Mouse (Mus musculus) heart, postnatal 0 days (tissue): Measurements from ENCODE around the gene Ccpg1. TPM values are rescaled to one million over a fixed set of nuclear protein-coding genes. Genes with fewer than 3 reads are reported as not detected.

ENCODE experiments used
- ATAC-seq: fragments of 200-750 bp; cut with Nextera tagmentation; 2 replicates; pipeline ENCODE4 v1.8.0; 2017; ENCODE audit warnings: low read depth, moderate number of reproducible peaks, moderate library complexity; ENCODE audit not compliant: insufficient read depth
- DNase-seq: peaks from one replicate; pipeline ENCODE4 v3.0.0-alpha.2; 2016; ENCODE audit warnings: low spot score
- H3K27ac ChIP-seq: fragments of 300-500 bp; sonication (generic); 2 replicates; pipeline ENCODE4 v1.5.1; 2014; ENCODE audit warnings: low read depth, mild to moderate bottlenecking
- H3K27me3 ChIP-seq: fragments of 300-500 bp; sonication (generic); 2 replicates; pipeline ENCODE4 v1.6.1; 2014; ENCODE audit warnings: low read length, mixed read lengths; ENCODE audit not compliant: control insufficient read depth, insufficient read depth
- H3K36me3 ChIP-seq: fragments of 300-500 bp; sonication (generic); replicated peaks from 2 replicates; pipeline ENCODE4 v1.6.1; 2014; ENCODE audit warnings: low read length, mixed read lengths; ENCODE audit not compliant: control insufficient read depth, insufficient read depth
- H3K4me1 ChIP-seq: fragments of 300-500 bp; sonication (generic); 2 replicates; pipeline ENCODE4 v1.6.1; 2014; ENCODE audit warnings: antibody characterized with exemption; ENCODE audit not compliant: control insufficient read depth, insufficient read depth
- H3K4me2 ChIP-seq: fragments of 300-500 bp; sonication (generic); 2 replicates; pipeline ENCODE4 v1.6.1; 2014; ENCODE audit warnings: low read depth, mild to moderate bottlenecking, low read length, moderate library complexity
- H3K4me3 ChIP-seq: fragments of 300-500 bp; sonication (generic); 2 replicates; pipeline ENCODE4 v1.5.1; 2014; ENCODE audit warnings: low read depth, low read length
- H3K9ac ChIP-seq: fragments of 300-500 bp; sonication (generic); replicated peaks from 2 replicates; pipeline ENCODE4 v1.6.1; 2014; ENCODE audit warnings: low read depth, low read length, mixed read lengths
- H3K9me3 ChIP-seq: fragments of 300-500 bp; sonication (generic); replicated peaks from 2 replicates; pipeline ENCODE4 v1.6.1; 2016; ENCODE audit warnings: low read length; ENCODE audit not compliant: control insufficient read depth
- CTCF ChIP-seq: IDR thresholded peaks from 2 replicates; pipeline ENCODE4 v1.5.1; 2016; ENCODE audit warnings: antibody characterized with exemption, control low read depth, low read depth
- EP300 ChIP-seq: IDR thresholded peaks from 2 replicates; pipeline ENCODE4 v1.6.1; 2016; ENCODE audit warnings: antibody characterized with exemption, low read depth
- WGBS: fragments of 180-500 bp; shearing (Covaris S2); extraction: QIAGEN DNeasy Blood & Tissue Kit; methylation state at CpG from one replicate; pipeline ENCODE4 v1.1.7; 2014; 5-methylcytosine and 5-hydroxymethylcytosine counted together
- polyA plus RNA-seq: library from polyadenylated mRNA; unstranded; fragments of >200 nt; fragmentation: Nextera tagmentation; extraction: Ambion mirVana; gene quantifications from 2 replicates; pipeline ENCODE4 v1.2.1, GENCODE M21; 2015
- total RNA-seq: library from RNA; depleted of rRNA; stranded (reverse); fragments of >200 nt; gene quantifications from 2 replicates; pipeline ENCODE4 v1.2.3, GENCODE M21; 2014; ENCODE audit warnings: low replicate concordance

The Ccpg1 gene
- total and polyA plus RNA-seq, 2 experiments from 2014 or later: 8.3 to 27.2 TPM

GRCm38 (mm10) chr9:72949572-72949971 lies 35.7 kb upstream of the Ccpg1 start:
- no peak overlapping the region for H3K27ac ChIP-seq
- whole genome bisulfite sequencing: 70% methylated on average over 7 of the region's 7 CpGs
- H3K9ac ChIP-seq: no peak overlapping the region
- H3K36me3 ChIP-seq: peaks cover 11% of the 10 kb centered on the region
- no peak for DNase-seq
- no peaks in the 10 kb centered on the region for H3K4me1 ChIP-seq
- no peak for TF ChIP-seq EP300
- TF ChIP-seq CTCF: no peak
- no peak for ATAC-seq
- no peaks in the 10 kb centered on the region for H3K27me3 ChIP-seq
- H3K4me2 ChIP-seq: no peak overlapping the region
- H3K4me3 ChIP-seq: no peak overlapping the region
- H3K9me3 ChIP-seq: peaks cover 7% of the 10 kb centered on the region; the same call in 1 of the 2 replicates

GRCm38 (mm10) chr9:72954746-72955145 lies 30.5 kb upstream of the Ccpg1 start:
- H3K4me2 ChIP-seq: no peak overlapping the region
- H3K36me3 ChIP-seq: no peaks in the 10 kb centered on the region
- H3K27me3 ChIP-seq: no peaks in the 10 kb centered on the region
- ATAC-seq: no peak
- no peak overlapping the region for H3K4me3 ChIP-seq
- DNase-seq: no peak
- no peaks in the 10 kb centered on the region for H3K9me3 ChIP-seq
- TF ChIP-seq EP300 (no peak), CTCF (peak; percentile 26; the same call in 1 of the 2 replicates)
- H3K27ac ChIP-seq: no peak overlapping the region
- H3K4me1 ChIP-seq: no peaks in the 10 kb centered on the region; the same call in 1 of the 2 replicates
- 63% methylated on average over 2 of the region's 2 CpGs for WGBS
- H3K9ac ChIP-seq: no peak overlapping the region

GRCm38 (mm10) chr9:72955546-72955945 lies 29.7 kb upstream of the Ccpg1 start:
- 17% methylated on average over 1 of the region's 1 CpGs for WGBS
- no peaks in the 10 kb centered on the region for H3K36me3 ChIP-seq
- DNase-seq (no peak), ATAC-seq (no peak; the same call in 1 of the 2 replicates)
- no peak overlapping the region for H3K4me3 ChIP-seq
- no peak overlapping the region for H3K27ac ChIP-seq
- no peaks in the 10 kb centered on the region for H3K27me3 ChIP-seq
- H3K4me1 ChIP-seq: no peaks in the 10 kb centered on the region; the same call in 1 of the 2 replicates
- no peaks in the 10 kb centered on the region for H3K9me3 ChIP-seq
- no peak overlapping the region for H3K9ac ChIP-seq
- no peak overlapping the region for H3K4me2 ChIP-seq
- TF ChIP-seq EP300: no peak
- TF ChIP-seq CTCF: peak; percentile 68

DNA sequence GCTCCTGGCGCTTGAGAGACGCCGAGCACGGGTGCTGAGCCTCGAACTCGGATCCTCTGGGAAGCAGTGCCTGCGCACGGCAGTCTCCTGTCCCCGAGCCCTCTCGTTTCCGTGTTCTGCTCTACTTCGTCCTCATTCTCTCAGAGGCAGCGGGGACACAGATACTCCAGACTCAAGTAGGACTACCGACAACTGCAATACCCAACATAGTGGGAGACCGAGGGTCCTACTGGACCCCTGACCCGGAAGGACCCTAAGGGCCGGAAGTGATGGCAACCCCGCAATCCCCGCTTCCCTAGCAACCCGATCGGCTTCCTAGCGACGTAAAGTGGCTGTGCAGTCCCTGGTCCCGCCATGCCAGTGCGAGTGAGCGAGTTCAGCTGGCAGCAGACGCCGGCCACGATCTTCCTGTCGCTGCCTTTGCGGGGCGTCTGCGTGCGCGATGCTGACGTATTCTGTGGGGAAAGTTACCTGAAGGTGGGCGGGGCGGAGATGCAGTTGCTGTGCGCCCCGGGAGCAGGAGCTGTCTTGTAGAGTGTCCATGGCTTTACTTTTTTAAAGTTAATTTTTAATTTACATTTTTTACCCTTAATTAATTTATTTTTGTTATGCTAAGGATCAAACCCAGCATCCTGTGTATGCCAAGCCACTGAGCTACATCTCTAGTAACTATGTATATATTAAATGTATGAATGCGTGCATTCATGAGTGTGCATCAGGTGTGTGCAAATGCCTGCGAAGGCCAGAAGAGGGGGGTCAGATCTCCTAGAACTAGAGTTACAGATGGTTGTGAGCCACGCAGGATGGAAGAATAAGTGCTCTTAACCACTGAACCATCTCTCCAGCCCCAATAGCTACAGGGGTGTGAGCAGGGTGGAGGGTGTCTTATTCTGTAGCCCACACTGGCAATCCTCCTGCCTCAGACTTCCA lies 26.4 kb upstream of the Ccpg1 start, which contains the start of the genes Dyx1c1 and Gm44503:
Dyx1c1 (plus strand) TSS at position 265 of the 930 bp plus-strand sequence.
Gm44503 (plus strand) TSS at position 332 of the 930 bp plus-strand sequence.
- ATAC-seq: peak; percentile 92

DNA sequence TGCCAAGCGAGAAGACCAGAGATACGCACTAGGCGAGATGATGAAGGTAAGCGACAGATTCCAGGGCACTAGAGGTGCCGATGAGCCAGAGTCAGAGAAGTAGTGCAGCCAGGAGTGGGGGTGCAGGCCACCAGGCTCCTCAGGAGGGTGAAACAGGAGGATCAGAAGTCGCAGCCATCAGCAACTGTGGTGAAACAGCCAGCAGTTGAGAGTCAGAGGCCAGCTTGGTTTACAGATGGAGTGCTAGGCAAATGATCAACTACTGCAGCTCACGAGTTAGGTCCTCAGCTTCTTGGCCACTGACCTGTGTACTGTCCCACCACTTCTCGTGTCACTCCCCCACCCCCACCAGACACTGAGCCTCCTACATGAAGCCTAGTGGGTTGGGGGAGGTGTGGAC lies 23.9 kb upstream of the Ccpg1 start:
- H3K27me3 ChIP-seq: no peaks in the 10 kb centered on the region
- no peaks in the 10 kb centered on the region for H3K9me3 ChIP-seq
- DNase-seq (no peak), ATAC-seq (no peak)
- H3K4me3 ChIP-seq: no peak overlapping the region
- no peak overlapping the region for H3K9ac ChIP-seq
- no peaks in the 10 kb centered on the region for H3K36me3 ChIP-seq
- no peak for TF ChIP-seq EP300
- TF ChIP-seq CTCF: no peak
- no peak overlapping the region for H3K27ac ChIP-seq
- 68% methylated on average over 8 of the region's 8 CpGs for WGBS
- H3K4me1 ChIP-seq: no peaks in the 10 kb centered on the region; the same call in 1 of the 2 replicates
- no peak overlapping the region for H3K4me2 ChIP-seq

More for the DNA sequence above, 26.4 kb upstream of the Ccpg1 start, which contains the start of the genes Dyx1c1 and Gm44503:
- H3K4me3 ChIP-seq: peak within 1 kb of the TSS; percentile 58
- H3K27me3 ChIP-seq: no peaks in the 10 kb centered on the region
- DNase-seq: peak; percentile 75
- TF ChIP-seq CTCF (no peak), EP300 (no peak)
- no peaks in the 10 kb centered on the region for H3K9me3 ChIP-seq
- peak within 1 kb of the TSS; percentile 59 for H3K4me2 ChIP-seq
- no peaks in the 10 kb centered on the region; the same call in 1 of the 2 replicates for H3K4me1 ChIP-seq
- H3K9ac ChIP-seq: peak within 1 kb of the TSS; percentile 43
- 3% methylated on average over 43 of the region's 43 CpGs for WGBS
- no peak within 1 kb of the TSS; the same call in 1 of the 2 replicates for H3K27ac ChIP-seq
- H3K36me3 ChIP-seq: no peaks in the 10 kb centered on the region
